Mouse (Mus musculus): ENCODE data around the gene Sema6d. TPM values are rescaled to one million over a fixed set of nuclear protein-coding genes. Genes with fewer than 3 reads are reported as not detected.

Sema6d gene
- polyA plus RNA-seq, 2 experiments from 2014 or later, result 1.0 to 2.4 TPM

DNA sequence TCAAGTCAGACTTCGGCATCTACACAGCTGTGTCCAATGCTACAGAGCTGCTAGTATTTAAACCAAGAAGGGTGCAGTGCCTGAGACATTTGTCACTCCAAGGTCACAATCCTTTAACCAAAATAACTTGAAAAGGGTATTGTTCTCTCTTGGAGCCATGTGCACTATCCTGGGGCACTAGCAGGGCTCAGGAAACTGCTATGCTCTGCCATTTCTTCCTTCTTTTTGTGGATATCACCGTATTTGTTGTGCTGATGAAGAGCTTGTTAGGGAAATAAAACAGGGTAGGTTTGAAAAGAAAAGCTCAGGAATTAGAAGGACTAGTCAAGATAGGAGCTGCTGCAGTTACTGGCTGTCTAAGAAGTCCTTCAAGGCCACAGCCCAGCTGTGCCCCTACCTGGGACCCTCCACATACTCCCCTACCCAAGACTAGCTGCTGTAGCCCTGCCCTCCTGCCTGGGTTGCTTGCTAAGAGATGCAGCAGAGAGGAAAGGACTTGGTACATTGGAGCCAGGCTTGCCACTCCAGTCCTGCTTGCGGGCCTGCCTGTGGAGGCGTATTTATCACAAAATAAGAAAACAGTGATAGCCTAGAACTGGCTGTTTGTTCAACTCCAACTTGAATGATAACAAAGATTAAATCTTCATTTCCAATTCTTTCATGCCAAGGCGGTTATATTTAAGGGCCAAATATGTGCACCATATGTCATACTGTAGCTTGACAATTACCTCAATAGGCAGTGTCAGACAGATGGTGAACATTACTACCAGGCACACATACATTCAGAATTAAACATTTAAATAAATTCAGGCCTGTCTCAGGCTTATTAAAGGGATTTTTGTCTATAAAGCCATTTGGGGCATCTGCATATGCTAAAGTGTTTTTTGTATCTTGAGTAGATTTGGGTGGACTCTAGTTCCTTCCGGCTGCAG is 315.1 kb downstream of the Sema6d start:
- ATAC-seq, result no peak

GRCm38 (mm10) chr2:124408956-124409355 is 319.2 kb downstream of the Sema6d start:
- no peak for ATAC-seq

GRCm38 (mm10) chr2:124416730-124417129 is 327.0 kb downstream of the Sema6d start:
- no peak for ATAC-seq

DNA sequence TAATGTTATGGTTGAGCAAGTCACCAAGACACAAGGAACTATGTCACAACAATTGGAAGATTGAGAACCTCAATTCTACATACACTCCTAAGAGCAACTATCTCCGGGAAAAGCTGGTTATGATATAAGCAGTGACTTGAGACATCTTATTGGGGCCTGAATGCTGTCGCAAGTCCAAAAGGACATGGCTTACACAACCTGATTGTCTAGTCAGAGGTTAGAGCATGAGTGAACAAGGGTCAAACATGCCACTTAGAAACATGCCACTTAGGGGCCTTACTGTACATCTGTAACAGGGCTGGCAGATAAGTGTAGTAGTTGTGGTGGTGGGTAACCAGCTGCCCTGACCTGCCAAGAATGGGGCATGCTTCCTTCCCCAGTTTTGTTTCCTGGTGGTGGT is 328.6 kb downstream of the Sema6d start:
- no peak for ATAC-seq

- no peak for ATAC-seq
Measured at GRCm38 (mm10) chr2:124420170-124420825, 330.5 kb downstream of the Sema6d start.

DNA sequence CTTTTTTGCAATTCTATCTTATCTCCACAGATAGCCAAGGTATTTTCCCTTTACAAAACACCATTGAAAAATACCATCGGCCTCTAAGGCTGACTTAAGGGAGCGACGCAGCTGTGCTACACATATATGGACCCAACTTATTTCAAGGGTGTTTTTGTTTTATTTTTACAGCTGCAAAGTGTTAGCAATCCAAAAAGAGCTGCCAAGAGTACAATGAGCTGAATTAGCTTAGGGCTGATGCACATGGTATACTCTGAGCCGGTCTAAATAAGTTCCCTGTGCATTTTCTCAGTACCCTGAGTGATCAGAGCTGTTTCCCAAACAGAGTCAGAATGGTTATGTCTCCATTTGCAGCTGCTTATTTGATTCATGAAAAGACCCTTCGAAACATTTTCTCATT is 340.0 kb downstream of the Sema6d start:
- no peak for ATAC-seq

DNA sequence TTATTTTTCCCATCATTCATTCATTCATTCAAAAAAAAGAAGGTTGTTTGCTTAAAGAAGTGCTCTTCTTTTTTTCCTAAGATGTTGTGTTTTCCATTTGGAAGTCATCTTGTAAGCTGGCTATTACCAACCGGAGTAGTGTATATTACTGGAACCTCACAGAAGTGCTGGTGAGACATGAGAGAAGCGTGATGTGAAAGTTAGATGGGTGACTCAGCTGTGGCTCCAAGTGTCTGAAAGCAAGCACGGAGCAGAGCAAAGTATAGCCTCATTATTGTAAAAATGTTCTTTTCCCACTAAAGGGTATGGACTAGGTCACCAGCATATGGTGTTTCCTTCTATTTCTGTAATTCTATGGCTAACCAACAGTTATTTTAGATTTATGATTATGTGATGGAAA is 340.9 kb downstream of the Sema6d start:
- ATAC-seq, result no peak

DNA sequence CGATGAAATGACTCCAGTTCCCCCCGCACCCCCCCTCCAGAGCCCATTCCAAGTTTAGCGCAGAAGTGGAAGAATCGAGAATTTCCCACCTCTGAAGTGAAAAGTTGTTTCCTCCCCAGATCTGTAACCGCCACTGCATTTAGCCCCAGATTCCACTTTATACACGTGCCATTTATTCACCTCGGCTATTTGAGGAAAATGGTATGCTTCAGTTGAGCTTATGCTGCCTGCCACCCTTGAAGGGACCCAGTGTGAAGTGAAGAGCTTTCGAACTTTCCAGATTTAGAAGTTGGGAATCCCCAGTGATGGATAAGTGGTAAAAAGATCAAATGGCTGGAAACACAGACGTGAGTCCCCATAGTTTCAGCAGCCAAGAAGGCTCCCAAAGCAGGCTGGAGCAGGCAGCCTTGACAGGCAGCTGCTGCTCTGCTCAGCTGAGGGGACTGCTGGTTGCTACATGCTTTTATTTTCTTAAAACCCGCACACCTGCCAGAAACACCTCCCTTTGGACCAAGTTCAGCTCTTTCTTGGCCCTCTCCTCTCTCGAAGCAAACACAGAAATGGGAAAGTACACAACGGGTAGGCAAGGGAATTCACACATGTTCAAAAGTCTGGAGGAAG is 345.7 kb downstream of the Sema6d start:
- no peak for ATAC-seq

DNA sequence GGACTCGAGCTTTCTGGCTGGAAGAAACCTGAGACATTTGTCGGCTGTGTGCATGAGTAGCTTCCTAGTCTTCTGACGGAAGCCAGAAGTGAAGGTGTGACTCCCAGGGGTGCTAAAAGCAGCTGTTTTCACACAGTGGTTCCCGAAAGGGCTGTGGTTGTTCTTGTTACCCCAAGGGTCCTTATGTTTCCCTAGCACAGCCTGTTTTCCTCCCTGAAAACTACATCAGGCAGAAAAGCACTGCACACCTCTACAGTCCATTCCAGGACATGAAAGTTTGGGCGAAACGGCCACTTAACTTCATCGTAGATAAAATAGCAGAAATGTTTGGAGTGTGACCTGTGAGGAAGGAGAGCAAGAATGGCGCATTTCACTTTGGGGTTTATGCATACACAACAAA is 346.9 kb downstream of the Sema6d start:
- ATAC-seq, result no peak

GRCm38 (mm10) chr2:124444199-124444598 is 354.4 kb downstream of the Sema6d start:
- ATAC-seq, result no peak

GRCm38 (mm10) chr2:124455881-124456280 is 366.1 kb downstream of the Sema6d start:
- no peak for ATAC-seq

DNA sequence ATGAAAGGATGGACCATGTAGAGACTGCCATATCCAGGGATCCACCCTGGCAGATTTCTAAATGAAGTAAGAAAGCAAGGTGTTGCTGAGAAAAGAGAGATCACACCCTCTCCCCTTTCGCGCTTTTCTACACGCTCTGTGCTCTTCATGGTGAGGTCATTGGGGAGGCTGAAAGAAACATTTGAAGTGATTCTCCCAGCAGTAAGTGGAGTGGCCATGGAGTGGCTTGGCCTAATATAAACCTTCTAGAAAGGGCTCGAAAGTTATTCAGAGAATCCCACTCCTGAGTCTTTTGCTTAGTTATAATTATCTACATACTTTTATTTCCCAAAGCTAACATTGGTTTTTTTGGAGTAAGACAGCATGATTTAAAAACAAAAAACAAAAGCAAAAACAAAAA is 367.2 kb downstream of the Sema6d start:
- ATAC-seq, result no peak

DNA sequence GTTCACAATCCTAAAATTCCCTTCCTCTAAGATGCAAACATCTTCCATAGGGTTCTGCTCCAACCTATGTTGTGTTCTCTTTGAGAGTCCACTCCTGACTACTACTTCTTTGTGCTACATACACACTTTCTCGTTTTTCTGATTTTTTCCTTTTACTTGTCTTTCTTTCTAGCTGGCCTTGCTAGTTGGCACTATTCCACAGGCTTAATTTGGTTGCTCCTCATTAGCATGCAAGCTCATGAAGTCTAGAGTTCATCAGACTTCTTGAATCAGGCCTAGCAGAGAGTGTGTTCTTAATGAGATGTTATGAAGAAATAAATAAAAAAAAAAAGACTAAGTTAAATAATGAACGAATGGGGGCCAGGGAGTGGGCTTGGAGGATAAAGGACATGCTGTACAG is 368.3 kb downstream of the Sema6d start:
- no peak for ATAC-seq

DNA sequence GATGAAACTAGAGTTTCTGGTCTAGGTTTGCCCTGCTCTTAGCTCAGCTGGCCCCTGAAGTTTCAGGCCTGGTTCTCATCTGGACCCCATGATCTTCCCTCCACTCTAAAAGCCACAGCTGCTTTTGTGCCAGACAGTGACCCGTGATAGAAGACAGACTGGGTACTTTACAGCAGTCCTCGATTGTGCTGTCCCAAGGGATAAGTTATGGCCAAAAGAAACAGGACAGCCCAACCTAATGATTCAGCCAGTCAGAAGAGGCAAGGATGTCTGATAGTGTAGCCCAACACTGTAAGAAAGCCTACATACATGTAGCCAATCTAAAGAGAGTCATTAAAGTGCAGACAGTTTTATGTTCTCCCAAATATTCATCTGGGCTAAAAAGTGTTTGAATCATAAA is 371.2 kb downstream of the Sema6d start:
- ATAC-seq, result no peak

- no peak for ATAC-seq
Measured at GRCm38 (mm10) chr2:124461378-124461851, 371.6 kb downstream of the Sema6d start.

GRCm38 (mm10) chr2:124465004-124465946 is 375.5 kb downstream of the Sema6d start:
- no peak for ATAC-seq

DNA sequence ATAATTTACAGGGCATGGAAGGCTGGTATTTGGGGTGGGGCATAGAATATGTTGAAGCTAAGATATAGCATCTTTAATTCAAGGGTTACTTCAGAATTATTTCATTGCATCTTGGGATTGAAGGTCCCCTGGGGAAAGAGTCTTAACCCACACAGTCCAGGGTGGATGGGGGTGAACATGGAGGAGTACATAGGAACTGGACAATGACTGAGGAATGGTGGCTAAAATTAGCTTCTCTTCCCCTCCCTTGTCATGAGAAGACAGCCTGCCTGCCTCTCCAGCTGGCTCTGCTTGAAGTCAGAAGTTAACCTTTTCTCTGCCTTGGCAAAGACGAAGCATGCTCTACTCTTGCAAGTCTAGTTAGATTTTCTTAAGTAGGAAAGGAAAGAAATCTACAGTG is 377.7 kb downstream of the Sema6d start:
- ATAC-seq, result no peak

DNA sequence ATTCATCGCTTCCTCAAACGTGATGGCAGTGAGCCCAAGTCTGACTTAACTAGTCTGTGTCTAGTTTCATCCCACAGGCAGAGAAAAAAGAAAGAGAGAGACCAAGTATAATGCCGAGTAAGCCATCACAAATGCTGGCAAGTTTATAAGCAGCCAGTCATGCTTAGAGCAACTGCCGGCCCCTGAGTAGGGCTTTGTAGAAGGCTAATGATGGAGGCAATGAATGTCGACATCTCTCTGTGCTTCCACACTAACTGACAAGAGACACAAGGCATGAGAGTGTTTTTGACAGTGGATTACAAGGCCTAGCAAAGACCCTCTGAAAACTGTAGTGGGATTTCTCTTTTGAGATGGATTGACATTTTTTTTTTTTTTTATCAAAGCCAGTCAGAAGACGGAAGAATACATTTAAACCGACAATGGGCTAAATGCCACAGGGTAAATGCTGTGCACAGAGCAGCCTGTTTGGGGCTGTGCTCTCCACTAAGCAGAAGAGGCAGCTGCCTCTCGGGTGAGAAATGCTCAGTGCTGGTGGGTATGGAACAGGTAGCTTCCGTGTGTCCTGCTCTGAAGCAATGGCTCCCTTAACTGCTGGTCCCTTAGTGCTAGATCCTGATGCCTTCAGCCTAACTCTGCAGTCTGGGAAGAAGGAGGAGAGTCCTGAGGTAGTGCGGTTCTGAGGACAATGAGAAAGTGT is 380.7 kb downstream of the Sema6d start:
- no peak for ATAC-seq

DNA sequence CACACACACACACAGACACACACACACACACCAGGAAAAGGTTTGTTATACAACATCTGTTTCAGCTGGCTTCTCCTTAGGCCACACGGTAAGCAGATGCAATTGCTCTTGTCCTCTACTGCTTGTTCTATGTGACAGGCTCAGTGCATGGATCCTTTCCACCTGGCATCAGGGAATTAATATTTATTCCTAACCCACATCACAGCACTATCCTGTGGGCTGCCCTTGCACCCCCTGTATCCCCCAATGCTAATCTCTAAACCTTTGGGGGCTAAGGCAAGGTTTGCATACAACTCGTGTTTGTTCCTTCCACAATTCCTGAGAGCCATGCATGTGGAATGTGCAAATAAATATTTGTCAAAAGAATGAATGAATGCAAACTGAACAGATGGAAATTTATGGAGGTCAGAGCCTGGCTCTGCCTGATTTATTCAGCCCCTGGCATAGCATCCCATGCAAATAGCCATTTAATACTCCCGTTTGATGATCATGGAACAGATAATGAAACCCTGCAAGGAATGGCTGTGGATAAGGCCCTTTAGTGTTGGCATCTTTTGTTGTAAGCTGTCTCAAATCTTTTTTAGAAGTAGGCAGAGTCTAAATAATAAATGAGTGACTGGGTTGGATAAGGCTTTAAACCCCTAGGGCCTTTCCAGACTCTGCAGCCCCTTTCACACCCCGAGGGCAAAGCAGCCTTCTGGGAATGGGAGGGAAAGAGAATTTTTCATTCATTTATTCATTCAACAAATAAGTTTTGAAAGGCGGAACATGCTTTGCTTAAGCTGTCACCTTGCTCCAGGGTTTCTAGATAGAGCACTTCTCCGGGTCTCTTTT is 383.1 kb downstream of the Sema6d start:
- ATAC-seq, result no peak

GRCm38 (mm10) chr2:124477904-124478303 is 388.1 kb downstream of the Sema6d start:
- no peak for ATAC-seq

DNA sequence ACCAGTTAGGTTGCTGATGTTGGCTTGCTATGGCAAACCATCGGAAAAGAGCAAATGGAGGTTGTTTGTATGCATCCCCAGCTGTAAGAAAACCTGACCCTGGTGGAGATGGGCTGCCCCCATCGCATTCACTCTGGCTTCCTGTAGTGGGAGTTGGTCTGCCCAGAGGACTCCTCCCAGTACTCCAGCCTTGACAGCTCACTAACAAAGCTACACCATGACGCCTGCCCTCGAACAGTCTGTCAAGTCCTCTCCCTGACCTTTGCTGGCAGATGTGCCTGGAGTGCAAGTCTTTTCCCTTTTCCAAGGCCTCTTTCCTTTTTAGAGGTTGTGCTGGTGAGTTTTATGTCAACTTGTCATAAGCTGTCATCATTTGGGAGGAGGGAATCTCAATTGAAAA is 388.8 kb downstream of the Sema6d start:
- no peak for ATAC-seq
